Mouse (Mus musculus) yolk sac, embryonic 10.5 days (tissue): ENCODE data around the gene Psmb6.

Source experiments
- DNase-seq: peaks from one replicate; pipeline ENCODE4 v3.0.0-alpha.2; 2017; ENCODE audit warnings: low spot score

Gene Psmb6

GRCm38 (mm10) chr11:70571641-70572040 lies 46.5 kb downstream of the Psmb6 start:
- DNase-seq = no peak

GRCm38 (mm10) chr11:70572348-70572902 lies 47.3 kb downstream of the Psmb6 start:
- no peak for DNase-seq

- DNase-seq = no peak
Observed at GRCm38 (mm10) chr11:70573872-70574271, 48.7 kb downstream of the Psmb6 start.

GRCm38 (mm10) chr11:70577201-70577600 lies 52.0 kb downstream of the Psmb6 start:
- DNase-seq = no peak
